Mouse (Mus musculus): ENCODE results near the gene Mark1.

The Mark1 gene

DNA sequence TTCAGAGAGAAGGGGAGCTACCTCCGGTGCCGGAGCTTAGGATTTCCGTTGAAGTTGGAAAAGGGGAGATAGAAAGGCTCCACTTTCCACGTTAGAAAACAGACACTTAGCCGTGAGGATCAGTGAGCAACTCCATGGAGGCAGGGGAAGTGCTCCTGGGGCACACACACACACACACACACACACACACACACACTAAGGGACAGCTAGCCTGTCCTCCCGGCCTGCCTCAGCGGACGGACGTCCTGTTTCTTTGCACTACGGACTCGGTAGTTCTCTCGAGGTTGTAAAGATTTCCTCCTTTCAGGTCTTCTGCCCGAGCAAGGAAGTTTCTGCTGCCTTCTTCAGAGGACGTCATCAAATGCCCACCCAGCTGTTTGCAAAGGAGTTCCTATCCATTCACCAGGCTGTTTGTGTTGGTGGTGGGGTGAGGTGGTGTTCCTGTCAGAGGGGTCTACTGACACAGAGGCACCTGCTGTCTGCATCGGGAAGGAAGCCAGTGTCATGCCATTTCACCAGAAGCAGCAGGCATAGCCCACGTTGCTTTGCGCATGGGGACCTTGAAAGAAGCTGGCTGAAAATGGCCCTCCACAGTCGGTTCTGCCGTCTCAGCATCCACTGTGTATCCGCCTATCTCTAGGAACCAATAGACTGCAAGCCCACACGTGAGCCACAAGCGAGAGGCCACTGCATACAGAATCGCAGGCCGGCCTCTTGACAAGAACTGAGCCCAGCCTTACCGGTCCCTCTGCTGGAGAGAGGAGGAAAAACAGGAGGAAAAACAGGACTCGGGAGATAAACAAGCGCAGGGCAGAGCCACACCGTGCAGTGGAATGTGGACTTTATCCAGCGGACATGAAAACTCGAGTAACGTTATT, 147.4 kb downstream of the Mark1 start:
- peak; percentile 17 to 54 for DNase-seq (ENCODE audit: low spot score in 2 of 2)

DNA sequence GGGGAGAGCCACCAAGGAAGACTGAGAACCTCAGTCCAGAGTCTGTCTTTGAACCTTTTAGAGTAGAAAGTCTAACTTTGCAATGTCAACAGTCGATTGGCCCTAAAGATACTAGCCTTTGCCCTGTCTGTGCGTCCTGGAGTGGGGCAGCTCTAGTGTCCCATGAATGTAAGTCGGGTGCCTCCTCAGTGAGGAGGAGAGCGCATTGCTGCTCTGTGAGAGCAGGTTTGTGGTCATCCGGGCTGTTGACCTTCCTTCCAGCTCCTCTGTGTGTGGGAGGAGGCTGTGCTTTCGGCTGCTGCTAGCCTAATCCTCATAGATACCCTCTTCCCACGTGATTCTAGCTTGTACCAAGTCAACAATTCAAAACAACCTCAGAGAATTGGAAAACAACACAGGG, 148.2 kb downstream of the Mark1 start:
- no peak for DNase-seq (ENCODE audit: low spot score in 2 of 2)

DNA sequence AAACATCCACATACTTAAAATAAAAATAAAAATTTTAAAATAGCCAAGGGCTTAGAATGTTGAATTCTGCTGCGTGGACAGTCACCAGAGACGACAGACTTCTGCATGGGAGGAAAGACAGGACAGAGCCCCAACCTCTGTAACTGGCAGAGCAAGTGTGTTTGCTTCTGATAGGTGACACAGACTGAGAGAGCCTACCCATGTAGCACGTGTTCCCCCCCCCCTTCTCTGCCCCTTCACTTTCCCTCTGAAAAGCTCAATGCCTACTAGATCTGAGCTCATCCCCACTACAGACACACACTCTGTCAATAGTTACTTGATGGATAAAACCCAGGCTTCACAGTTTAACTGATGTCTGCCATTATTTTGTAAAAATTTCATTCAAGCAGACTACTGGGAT, 152.4 kb downstream of the Mark1 start:
- DNase-seq (ENCODE audit: low spot score in 2 of 2): no peak
